Mouse (Mus musculus) T-cell, adult 66 days (primary cell): ENCODE data around the gene Naglu. TPM values are rescaled to one million over a fixed set of nuclear protein-coding genes. Genes with fewer than 3 reads are reported as not detected.

Source experiments
- total RNA-seq, 2 experiments: library from RNA; stranded (reverse); gene quantifications; 3 replicates in 1 of 2; 4 replicates in 1 of 2; pipeline ENCODE4 v1.2.4; 2023

The Naglu gene
- 10 to 100 TPM in 1 of 2 experiments, 1 to 10 TPM in 1; 8.9 to 17.3 TPM for total RNA-seq

DNA sequence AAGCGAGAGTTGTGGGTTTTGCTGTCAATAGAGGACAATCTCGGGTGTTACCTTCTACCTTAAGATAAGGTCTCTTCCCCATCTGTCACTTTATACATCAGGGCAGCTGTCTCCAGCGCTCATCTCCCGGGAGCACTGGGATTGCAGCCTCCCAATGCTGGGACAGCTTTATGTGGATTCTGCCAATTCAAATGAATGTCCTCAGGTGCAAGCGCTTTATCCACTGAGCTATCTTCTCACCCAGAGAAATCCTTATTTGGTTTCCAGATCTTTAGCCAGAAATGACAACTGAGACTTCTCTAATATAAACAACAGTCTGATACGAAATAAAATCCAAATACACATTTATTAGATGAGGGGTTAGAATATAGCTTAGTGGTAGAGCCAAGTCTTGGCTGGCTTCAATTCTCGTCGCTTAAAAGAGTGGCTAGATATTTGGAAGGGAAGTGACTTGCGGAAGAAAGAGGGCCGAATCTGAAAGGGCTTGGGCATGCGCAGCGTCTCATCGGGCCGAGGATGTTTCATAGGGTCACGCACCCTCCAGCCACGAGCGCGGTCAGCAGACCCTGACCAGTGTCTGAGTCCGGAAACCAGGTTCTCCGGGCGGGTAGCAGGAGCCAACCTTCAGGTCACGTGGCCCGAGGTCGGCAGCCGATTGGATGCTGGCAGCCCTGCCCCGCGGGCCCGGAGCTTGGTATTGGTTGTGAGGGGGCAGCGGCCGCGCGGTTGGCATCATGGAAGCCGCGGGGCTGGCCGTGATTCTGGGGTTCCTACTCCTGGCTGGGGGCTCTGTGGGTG, at the start of gene Naglu:
Gene Naglu, plus strand, starts transcription at position 622 of the 798 bp plus-strand sequence.

DNA sequence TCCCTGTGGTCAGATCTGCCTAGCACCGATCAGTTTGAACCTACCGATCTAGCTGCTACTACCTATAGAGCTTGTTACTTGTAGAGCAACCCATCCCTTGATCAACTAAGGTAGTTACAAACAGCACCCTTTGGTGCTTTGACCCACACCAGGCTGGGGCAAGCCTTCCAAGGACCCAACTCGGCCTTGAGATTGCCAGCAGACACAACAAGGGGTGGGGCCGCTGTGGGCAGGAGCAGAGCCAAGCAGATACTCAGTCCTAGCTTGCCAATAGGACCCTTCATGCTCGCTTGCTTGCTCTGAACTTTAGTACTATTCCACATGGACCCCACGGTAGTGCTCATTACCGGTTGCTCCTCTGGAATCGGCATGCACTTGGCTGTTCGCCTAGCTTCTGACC, 8.3 kb downstream of the Naglu start, which contains the start of gene Hsd17b1:
Gene Hsd17b1, plus strand, starts transcription at position 291 of the 400 bp plus-strand sequence.

DNA sequence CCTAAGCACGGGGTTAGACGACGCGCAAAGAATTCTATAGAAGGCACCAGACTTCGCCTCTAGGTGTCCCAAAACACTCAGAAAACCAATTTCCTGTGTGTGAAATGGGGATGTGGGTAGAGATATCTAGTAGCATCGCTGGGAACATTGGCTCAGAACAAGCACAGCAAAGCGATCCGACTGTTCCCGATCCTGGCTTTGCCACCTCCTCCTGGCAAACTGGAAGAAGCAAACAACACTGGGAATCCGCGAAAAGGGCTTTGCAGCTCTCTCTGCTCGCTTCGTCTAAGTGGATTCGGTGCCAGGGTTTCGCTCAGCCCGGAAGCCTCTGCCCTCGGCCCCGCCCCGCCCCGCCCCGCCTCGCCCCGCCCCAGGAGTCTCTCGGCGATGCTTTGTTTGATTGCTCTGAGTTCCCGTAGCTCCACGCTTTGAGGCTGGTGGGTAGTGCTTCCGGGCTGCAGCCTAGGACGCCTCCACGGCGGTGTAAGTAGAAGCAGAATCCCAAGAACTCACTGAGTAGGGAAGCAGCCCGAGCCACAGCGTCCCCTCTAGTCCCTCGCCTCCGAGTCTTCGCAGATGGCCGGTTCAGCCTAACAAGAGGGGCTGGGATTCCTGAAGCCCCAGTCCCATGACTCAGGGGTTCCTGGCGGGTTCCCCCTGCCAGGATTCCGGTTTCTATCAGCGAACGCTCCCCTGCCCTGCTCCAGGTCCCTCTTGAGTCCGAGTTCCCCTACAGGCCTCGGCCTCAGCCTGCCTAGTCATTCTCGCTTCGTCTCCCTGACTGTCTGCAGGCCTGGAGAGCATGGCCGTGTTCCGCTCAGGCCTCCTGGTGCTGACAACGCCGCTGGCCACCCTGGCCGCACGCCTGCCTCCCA, 12.6 kb downstream of the Naglu start, which contains the start of gene Coasy:
Gene Coasy, plus strand, starts transcription at position 358 of the 875 bp plus-strand sequence.

DNA sequence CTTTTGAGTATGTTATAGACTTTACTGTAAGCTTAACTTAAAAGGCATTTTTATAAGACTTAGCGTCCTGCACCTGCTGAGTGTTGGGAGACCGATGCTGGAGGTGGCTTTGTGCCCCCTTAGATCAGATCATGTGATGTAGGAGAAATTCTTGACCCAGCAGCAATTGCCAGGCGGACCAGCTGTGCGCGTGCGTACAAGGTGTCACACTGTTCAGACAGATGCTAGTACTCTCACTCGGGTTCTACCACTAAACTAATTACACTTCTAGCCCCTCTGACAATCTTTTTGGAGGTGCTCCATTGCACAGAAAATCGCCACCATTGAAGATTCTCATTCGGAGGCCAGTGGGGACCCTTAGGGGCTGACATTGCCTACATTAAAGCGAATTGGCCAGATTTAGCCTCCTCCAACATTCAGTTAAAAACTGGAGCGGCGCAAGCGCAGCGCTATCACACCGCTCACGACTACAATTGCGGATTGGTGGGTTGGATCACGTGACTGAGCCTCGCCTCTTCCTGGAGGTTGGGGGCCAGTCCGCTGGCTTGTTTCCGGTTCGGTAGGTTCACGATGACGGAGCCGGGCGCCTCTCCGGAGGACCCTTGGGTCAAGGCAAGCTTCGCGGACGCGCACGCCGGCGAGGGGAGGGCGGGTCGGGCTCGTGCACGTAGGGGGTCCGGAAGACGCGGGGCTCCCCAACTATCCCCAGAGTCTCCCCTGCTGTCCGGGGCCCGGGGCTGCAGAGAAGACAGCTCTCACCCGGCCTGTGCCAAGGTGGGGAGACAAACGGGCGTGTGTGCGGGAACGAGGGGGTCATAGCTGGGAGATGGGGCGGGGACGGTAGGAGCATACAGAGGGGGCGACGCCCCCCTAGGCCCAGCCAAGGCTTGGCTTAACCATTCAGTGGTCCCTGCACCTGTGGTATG, 17.2 kb downstream of the Naglu start, which contains the start of gene Mlx:
Gene Mlx, plus strand, starts transcription at position 522 of the 926 bp plus-strand sequence.

DNA sequence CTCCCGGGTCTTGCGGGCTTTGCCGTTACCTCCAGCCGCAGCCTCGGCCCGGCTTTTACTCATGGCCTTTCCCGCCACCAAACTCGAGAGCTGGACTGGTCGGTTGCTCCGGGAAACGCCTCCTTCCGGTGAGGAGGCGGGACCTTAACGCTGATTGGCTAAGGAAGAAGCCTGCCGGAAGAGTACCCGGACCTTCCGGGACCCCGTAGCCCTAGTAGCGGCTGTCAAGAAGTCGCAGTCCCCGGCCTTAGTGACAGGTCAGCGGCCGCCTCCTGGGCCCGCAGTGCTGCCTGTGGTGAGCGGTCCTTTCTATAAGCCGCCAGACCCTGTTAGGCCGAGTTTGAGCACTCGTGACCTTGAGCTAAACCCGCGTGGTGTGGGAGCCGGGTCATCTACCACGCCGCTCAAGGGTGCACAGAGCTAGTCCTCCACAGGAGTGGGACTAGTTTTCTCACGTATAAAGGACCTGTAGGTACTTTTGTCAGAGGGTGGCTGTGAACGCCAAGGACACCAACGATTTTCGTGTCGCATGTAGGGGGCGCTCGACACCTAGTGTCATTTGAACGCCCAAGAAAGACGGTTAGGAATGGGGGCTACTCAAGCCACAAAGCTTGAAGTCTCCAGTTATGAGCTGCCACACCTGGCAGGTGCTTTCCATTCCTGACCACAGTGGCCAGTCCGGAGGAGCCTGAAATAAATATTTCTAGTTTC, 25.7 kb downstream of the Naglu start, which contains the start of gene Psmc3ip:
Gene Psmc3ip, minus strand, starts transcription at position 123 of the 711 bp plus-strand sequence.

DNA sequence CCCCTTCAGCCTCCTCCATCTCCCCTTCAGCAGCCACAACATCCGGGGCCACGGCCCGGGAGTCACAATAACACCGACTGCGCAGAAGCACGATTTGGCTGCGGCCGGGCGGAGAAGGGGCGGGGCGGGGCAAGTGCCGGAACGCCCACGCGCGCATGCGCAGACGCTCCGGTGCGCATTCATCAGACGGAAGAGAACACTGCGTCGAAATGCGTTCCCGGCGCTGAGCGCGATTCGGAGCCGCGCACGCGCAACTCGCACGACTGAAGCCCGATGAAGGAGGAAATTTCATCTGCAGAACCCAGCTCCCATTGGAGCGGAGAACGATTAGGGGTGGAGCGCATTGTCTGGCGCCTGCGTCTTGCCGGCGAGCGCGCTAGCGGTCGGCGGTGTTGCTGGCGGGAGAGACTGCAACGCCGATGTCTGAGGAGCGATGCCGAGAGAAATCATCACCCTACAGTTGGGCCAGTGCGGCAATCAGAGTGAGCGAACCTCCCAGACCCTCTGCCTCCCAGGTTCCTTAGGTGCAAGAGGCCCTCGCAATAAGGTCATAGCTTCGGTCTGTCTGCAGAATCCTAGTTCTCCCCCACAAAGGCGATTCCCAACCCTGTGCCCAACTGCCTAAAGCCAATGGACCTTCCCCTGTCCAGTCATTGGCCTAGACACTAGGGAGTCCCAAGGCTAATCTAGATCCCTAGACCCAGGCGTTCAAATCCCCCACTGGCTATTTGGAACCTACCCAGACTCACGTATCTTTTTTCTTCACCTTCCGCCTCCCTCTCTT, 50.1 kb downstream of the Naglu start, which contains the start of the genes Retreg3 and Tubg1:
Gene Retreg3, minus strand, starts transcription at position 133 of the 784 bp plus-strand sequence.
Gene Tubg1, plus strand, starts transcription at position 178 of the 784 bp plus-strand sequence.

Other genes with a start within 250 kb of the Naglu start
- 100 to 1,000 TPM; 129 to 142 TPM for gene Stat5b, start 219.3 kb upstream of the Naglu start, total RNA-seq
- 10 to 100 TPM; 84.3 to 91.3 TPM for gene Stat5a, start 210.7 kb upstream of the Naglu start, total RNA-seq
- gene Stat3, start 130.5 kb upstream of the Naglu start, total RNA-seq, result 100 to 1,000 TPM; 263 to 271 TPM
- under 1 TPM; 0.27 to 0.82 TPM for gene Cavin1, start 99.1 kb upstream of the Naglu start, total RNA-seq
- 1 to 10 TPM; 2.2 to 4.0 TPM for gene Atp6v0a1, start 60.6 kb upstream of the Naglu start, total RNA-seq
- gene Hsd17b1, start 8.4 kb downstream of the Naglu start, total RNA-seq, result 1 to 10 TPM; 1.3 to 1.7 TPM
- gene Coasy, start 12.6 kb downstream of the Naglu start, total RNA-seq, result 10 to 100 TPM; 12.7 to 17.8 TPM
- gene Mlx, start 17.3 kb downstream of the Naglu start, total RNA-seq, result 10 to 100 TPM; 37.2 to 41.9 TPM
- 1 to 10 TPM; 2.7 to 4.0 TPM for gene Psmc3ip, start 25.4 kb downstream of the Naglu start, total RNA-seq
- gene Retreg3, start 49.9 kb downstream of the Naglu start, total RNA-seq, result 10 to 100 TPM; 80.7 to 89.4 TPM
- 10 to 100 TPM; 16.2 to 19.9 TPM for gene Tubg1, start 49.9 kb downstream of the Naglu start, total RNA-seq
- 1 to 10 TPM; 2.3 to 2.7 TPM for gene Tubg2, start 85.9 kb downstream of the Naglu start, total RNA-seq
- under 1 TPM; 0.24 to 0.44 TPM for gene Cntnap1, start 100.5 kb downstream of the Naglu start, total RNA-seq
- 1 to 10 TPM in 1 of 2 experiments, under 1 TPM in 1; 0.73 to 1.1 TPM for gene Plekhh3, start 101.3 kb downstream of the Naglu start, total RNA-seq
- 1 to 10 TPM in 1 of 2 experiments, under 1 TPM in 1; 0.44 to 1.5 TPM for gene Ccr10, start 105.4 kb downstream of the Naglu start, total RNA-seq
- gene Ezh1, start 156.5 kb downstream of the Naglu start, total RNA-seq, result 10 to 100 TPM; 89.4 to 98.1 TPM
- not detected for gene Ramp2, start 176.0 kb downstream of the Naglu start, total RNA-seq
- gene Vps25, start 183.7 kb downstream of the Naglu start, total RNA-seq, result 10 to 100 TPM; 62.5 to 71.6 TPM
- 1 to 10 TPM; 1.2 to 1.8 TPM for gene Wnk4, start 190.6 kb downstream of the Naglu start, total RNA-seq
- not detected for gene Cntd1, start 209.0 kb downstream of the Naglu start, total RNA-seq
- 10 to 100 TPM; 38.7 to 39.1 TPM for gene Coa3, start 209.1 kb downstream of the Naglu start, total RNA-seq
- 100 to 1,000 TPM; 207 to 215 TPM for gene Becn1, start 232.3 kb downstream of the Naglu start, total RNA-seq
- gene Psme3, start 246.2 kb downstream of the Naglu start, total RNA-seq, result 100 to 1,000 TPM; 126 to 147 TPM